In genomic region chr11:121339647-121340046, GRCm38 (mm10) we compare ENCODE assay signal across 1 mouse cellular context.
TF ChIP-seq lines count a peak whose summit lies in the region.

No protein-coding gene starts in this region.

TF ChIP-seq in MEL, 35 proteins besides CTCF, POLR2A, EP300 and RAD21 (continued from another document):
- TF ChIP-seq USF2 (IDR thresholded peaks at IDR 0.05; ENCODE audit: borderline replicate concordance in 1 of 2, insufficient read depth in 1 of 2, low read depth in 1 of 2, low read length in 2 of 2) (no peak), UBTF (IDR thresholded peaks at IDR 0.05; ENCODE audit: borderline replicate concordance, insufficient read depth, low read depth, low read length) (no peak), KAT2A (conservative IDR thresholded peaks at IDR 0.05; ENCODE audit: low read depth, low read length) (no peak), MYB (IDR thresholded peaks at IDR 0.05; ENCODE audit: low read depth, low read length) (peak; percentile 58; the same call in 1 of the 2 replicates), USF1 (IDR thresholded peaks at IDR 0.05; ENCODE audit: low read depth, low read length) (no peak), NELFE (IDR thresholded peaks at IDR 0.05; ENCODE audit: low read depth, low read length) (no peak), CHD1 (IDR thresholded peaks at IDR 0.05; ENCODE audit: low read depth, low read length) (no peak), ETS1 (IDR thresholded peaks at IDR 0.05; ENCODE audit: low read depth, low read length) (no peak; the same call in 1 of the 2 replicates), NRF1 (IDR thresholded peaks at IDR 0.05; ENCODE audit: insufficient read depth, low read depth, low read length, poor library complexity, severe bottlenecking) (no peak), MYC (IDR thresholded peaks at IDR 0.05; ENCODE audit: low read depth, low read length) (peak; percentile 80; the same call in 1 of the 2 replicates), ZKSCAN1 (IDR thresholded peaks at IDR 0.05; ENCODE audit: low read depth, low read length) (no peak), GATA1 (IDR thresholded peaks at IDR 0.05; ENCODE audit: low read depth, low read length) (0 out of 2 replicates have a peak, but pooled peaks have one; percentile 33), TAL1 (IDR thresholded peaks at IDR 0.05; ENCODE audit: low read length) (no peak), SIN3A (IDR thresholded peaks at IDR 0.05; ENCODE audit: low read length) (peak; percentile 44; the same call in 1 of the 2 replicates)
TF ChIP-seq in MEL: peak in this region for 5.
